Comparison of ENCODE assay signal across 25 mouse cellular contexts in genomic region chr5:87572781-87573180, GRCm38 (mm10). TPM values are rescaled to one million over a fixed set of nuclear protein-coding genes. Genes with fewer than 3 reads are reported as not detected.
"Had no signal": no experiment of that assay in that cellular context is flagged by ENCODE, and none has a peak within 500 bp of the region (broad histone marks: within the 10 kb centered on the region; RNA-seq: fewer than 3 reads in every experiment).

No protein-coding gene starts in this region.

- H3K9me3 ChIP-seq: limb, embryonic 12.5 days; limb, embryonic 15.5 days; lung, embryonic 15.5 days; stomach, embryonic 15.5 days had no signal

- ATAC-seq: inflammation-experienced regulatory T-cells, adult 6 months; intestine, embryonic 16.5 days had no signal

- H3K4me3 ChIP-seq: limb, embryonic 12.5 days; limb, embryonic 15.5 days; lung, embryonic 15.5 days; stomach, embryonic 15.5 days had no signal

- DNase-seq: left cerebral cortex, postnatal 4 days; lung, adult 18-20 months; lung, postnatal 14 days; lung, postnatal 4 days; midbrain, embryonic 14.5 days; spleen, adult 18-20 months; thymus, postnatal 25 days had no signal

- H3K27ac ChIP-seq: limb, embryonic 15.5 days; liver, embryonic 14.5 days; lung, embryonic 15.5 days; stomach, embryonic 15.5 days had no signal

- H3K27me3 ChIP-seq: limb, embryonic 12.5 days; limb, embryonic 15.5 days; lung, embryonic 15.5 days; stomach, embryonic 15.5 days had no signal

- H3K4me1 ChIP-seq: limb, embryonic 15.5 days; lung, embryonic 15.5 days had no signal

- H3K9ac ChIP-seq: limb, embryonic 12.5 days; limb, embryonic 15.5 days; liver, embryonic 14.5 days; lung, embryonic 15.5 days; stomach, embryonic 15.5 days had no signal

- H3K36me3 ChIP-seq: limb, embryonic 12.5 days; limb, embryonic 15.5 days; lung, embryonic 15.5 days; stomach, embryonic 15.5 days had no signal

- H3K4me2 ChIP-seq: lung, embryonic 15.5 days; midbrain, embryonic 11.5 days; stomach, embryonic 15.5 days had no signal

RNA-seq across cellular contexts. Expression of gene Sult1d1, which starts 4.0 kb away (rescaled TPM):
- total RNA-seq: layer of hippocampus, adult 8-10 months; layer of hippocampus, postnatal 10 days; left cerebral cortex, adult 8-10 months; left cerebral cortex, postnatal 14 days; left cerebral cortex, postnatal 4 days; megakaryocyte progenitor cell, adult 5-6 weeks; megakaryocyte-erythroid progenitor cell, adult 5-6 weeks; midbrain, postnatal 0 days had no signal
- polyA plus RNA-seq: limb, embryonic 12.5 days; limb, embryonic 15.5 days; midbrain, embryonic 11.5 days; midbrain, embryonic 14.5 days; neural tube, embryonic 11.5 days; neural tube, embryonic 14.5 days; thymus, postnatal 0 days had no signal

RNA-seq across cellular contexts. Expression of gene Sult1e1, which starts 18.6 kb away (rescaled TPM):
- total RNA-seq: layer of hippocampus, adult 8-10 months; layer of hippocampus, postnatal 10 days; left cerebral cortex, adult 8-10 months; left cerebral cortex, postnatal 14 days; left cerebral cortex, postnatal 4 days; megakaryocyte progenitor cell, adult 5-6 weeks; megakaryocyte-erythroid progenitor cell, adult 5-6 weeks; midbrain, postnatal 0 days had no signal
- polyA plus RNA-seq: inflammation-experienced regulatory T-cells, adult 6 months; intestine, embryonic 16.5 days; limb, embryonic 12.5 days; limb, embryonic 15.5 days; liver, embryonic 14.5 days; lung, embryonic 15.5 days; midbrain, embryonic 11.5 days; midbrain, embryonic 14.5 days; neural tube, embryonic 11.5 days; neural tube, embryonic 14.5 days; stomach, embryonic 15.5 days had no signal

RNA-seq across cellular contexts. Expression of gene Sult1b1, which starts 34.8 kb away (rescaled TPM):
- total RNA-seq: layer of hippocampus, adult 8-10 months; layer of hippocampus, postnatal 10 days; left cerebral cortex, adult 8-10 months; left cerebral cortex, postnatal 14 days; left cerebral cortex, postnatal 4 days; megakaryocyte progenitor cell, adult 5-6 weeks; megakaryocyte-erythroid progenitor cell, adult 5-6 weeks; midbrain, postnatal 0 days had no signal
- polyA plus RNA-seq: inflammation-experienced regulatory T-cells, adult 6 months; limb, embryonic 12.5 days; limb, embryonic 15.5 days; lung, embryonic 15.5 days; midbrain, embryonic 11.5 days; midbrain, embryonic 14.5 days; midbrain, postnatal 0 days; neural tube, embryonic 11.5 days; neural tube, embryonic 14.5 days; thymus, postnatal 0 days had no signal
